Mouse (Mus musculus) embryonic facial prominence, embryonic 12.5 days (tissue): ENCODE results near the gene Gli1. TPM values are rescaled to one million over a fixed set of nuclear protein-coding genes. Genes with fewer than 3 reads are reported as not detected.

Source experiments
- ATAC-seq: fragments of 200-750 bp; cut with Nextera tagmentation; 2 replicates; pipeline ENCODE4 v1.8.0; 2017; ENCODE audit not compliant: insufficient number of reproducible peaks, insufficient read depth, low FRiP score, low TSS enrichment
- H3K27ac ChIP-seq: fragments of 300-500 bp; sonication (generic); 2 replicates; pipeline ENCODE4 v1.5.1; 2016; ENCODE audit warnings: mild to moderate bottlenecking
- H3K27me3 ChIP-seq: fragments of 300-500 bp; sonication (generic); 2 replicates; pipeline ENCODE4 v1.6.1; 2016; ENCODE audit warnings: mild to moderate bottlenecking, moderate library complexity
- H3K36me3 ChIP-seq: fragments of 300-500 bp; sonication (generic); 2 replicates; pipeline ENCODE4 v1.6.1; 2016; ENCODE audit warnings: mild to moderate bottlenecking
- H3K4me1 ChIP-seq: fragments of 300-500 bp; sonication (generic); 2 replicates; pipeline ENCODE4 v1.6.1; 2016
- H3K4me2 ChIP-seq: fragments of 300-500 bp; sonication (generic); replicated peaks from 2 replicates; pipeline ENCODE4 v1.6.1; 2016; ENCODE audit warnings: mild to moderate bottlenecking, moderate library complexity
- H3K4me3 ChIP-seq: fragments of 300-500 bp; sonication (generic); 2 replicates; pipeline ENCODE4 v1.5.1; 2016; ENCODE audit warnings: mild to moderate bottlenecking
- H3K9ac ChIP-seq: fragments of 300-500 bp; sonication (generic); 2 replicates; pipeline ENCODE4 v1.6.1; 2016; ENCODE audit warnings: mild to moderate bottlenecking, moderate library complexity
- H3K9me3 ChIP-seq: fragments of 300-500 bp; sonication (generic); 2 replicates; pipeline ENCODE4 v1.6.1; 2016; ENCODE audit warnings: mild to moderate bottlenecking, moderate library complexity
- WGBS: fragments of 180-500 bp; shearing (Covaris S2); methylation state at CpG from one replicate; pipeline ENCODE4 v1.1.7; 2016; 5-methylcytosine and 5-hydroxymethylcytosine counted together
- polyA plus RNA-seq: library from polyadenylated mRNA; unstranded; fragments of >200 nt; fragmentation: Nextera tagmentation; extraction: Ambion mirVana; gene quantifications from 2 replicates; pipeline ENCODE4 v1.2.1, GENCODE M21; 2016

Gli1 gene
- polyA plus RNA-seq = 15.5 and 16.4 TPM in 2 replicates

DNA sequence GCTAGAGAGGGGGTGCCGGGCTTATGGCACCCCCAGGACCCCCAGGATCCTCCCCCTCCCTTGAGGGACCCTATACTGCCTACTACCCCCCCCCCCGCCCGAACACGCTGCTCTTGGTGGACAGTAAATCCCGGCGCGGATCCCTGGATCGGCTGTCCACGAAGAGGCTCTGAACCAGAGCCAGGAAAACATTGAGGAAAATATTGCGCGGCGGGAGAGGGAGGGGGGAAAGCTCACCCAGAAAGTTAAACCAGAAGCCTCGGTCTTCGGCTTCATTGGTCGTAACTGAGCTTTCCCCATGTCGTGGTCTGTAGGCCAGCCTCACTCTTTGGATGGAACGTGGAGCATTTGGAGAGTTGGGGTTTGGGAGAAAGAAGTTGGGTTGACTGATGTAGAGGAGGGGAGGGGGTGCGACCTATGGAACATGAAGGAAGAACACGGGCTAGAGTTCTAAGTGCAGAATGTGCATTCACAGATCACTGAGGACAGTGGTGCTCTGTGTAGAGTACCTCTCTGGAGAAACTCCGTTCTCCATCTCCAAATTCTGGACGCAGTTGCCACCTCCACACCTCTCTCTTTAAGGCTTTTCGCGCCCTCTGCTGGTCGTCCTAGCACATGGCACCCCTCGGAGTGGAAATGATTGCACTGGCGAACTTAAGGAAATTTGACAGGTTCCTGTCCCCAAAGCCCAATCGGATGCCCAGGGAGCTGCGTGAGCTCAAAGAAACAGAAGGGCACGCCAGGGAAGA lies at the start of gene Gli1:
TSS of gene Gli1 (minus strand) at position 84 of the 749 bp plus-strand sequence.
- peak within 1 kb of the TSS; percentile 52 for H3K4me3 ChIP-seq
- peaks cover 9% of the 10 kb centered on the region; the same call in 1 of the 2 replicates for H3K36me3 ChIP-seq
- ATAC-seq = peak; percentile 42; the same call in 1 of the 2 replicates
- H3K27ac ChIP-seq = peak within 1 kb of the TSS; percentile 95
- peak within 1 kb of the TSS; percentile 90 for H3K4me2 ChIP-seq
- no peaks in the 10 kb centered on the region; the same call in 1 of the 2 replicates for H3K27me3 ChIP-seq
- H3K9me3 ChIP-seq = no peaks in the 10 kb centered on the region
- peaks cover 12% of the 10 kb centered on the region for H3K4me1 ChIP-seq
- H3K9ac ChIP-seq = peak within 1 kb of the TSS; percentile 59
- under 1% methylated on average over 29 of the region's 29 CpGs for WGBS

DNA sequence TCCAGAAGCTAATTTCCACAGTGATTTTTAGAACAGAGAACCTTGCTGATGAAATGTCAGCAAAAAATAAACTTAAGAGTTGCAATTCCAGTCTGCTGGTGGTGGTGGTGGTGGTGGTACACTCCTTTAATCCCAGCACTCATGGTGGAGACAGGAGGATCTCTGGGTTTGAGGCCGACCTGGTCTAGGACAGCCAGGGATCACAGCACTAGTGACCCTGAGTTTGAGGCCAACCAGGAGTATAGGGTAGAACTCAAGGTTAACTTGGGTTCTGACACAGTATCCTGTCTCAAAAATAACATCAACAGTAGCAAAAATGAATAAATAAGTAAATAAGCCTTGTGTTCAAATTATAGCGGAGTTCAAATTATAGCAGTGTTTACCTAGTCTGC lies 40.0 kb upstream of the Gli1 start:
- 55% methylated on average over 2 of the region's 2 CpGs for WGBS

DNA sequence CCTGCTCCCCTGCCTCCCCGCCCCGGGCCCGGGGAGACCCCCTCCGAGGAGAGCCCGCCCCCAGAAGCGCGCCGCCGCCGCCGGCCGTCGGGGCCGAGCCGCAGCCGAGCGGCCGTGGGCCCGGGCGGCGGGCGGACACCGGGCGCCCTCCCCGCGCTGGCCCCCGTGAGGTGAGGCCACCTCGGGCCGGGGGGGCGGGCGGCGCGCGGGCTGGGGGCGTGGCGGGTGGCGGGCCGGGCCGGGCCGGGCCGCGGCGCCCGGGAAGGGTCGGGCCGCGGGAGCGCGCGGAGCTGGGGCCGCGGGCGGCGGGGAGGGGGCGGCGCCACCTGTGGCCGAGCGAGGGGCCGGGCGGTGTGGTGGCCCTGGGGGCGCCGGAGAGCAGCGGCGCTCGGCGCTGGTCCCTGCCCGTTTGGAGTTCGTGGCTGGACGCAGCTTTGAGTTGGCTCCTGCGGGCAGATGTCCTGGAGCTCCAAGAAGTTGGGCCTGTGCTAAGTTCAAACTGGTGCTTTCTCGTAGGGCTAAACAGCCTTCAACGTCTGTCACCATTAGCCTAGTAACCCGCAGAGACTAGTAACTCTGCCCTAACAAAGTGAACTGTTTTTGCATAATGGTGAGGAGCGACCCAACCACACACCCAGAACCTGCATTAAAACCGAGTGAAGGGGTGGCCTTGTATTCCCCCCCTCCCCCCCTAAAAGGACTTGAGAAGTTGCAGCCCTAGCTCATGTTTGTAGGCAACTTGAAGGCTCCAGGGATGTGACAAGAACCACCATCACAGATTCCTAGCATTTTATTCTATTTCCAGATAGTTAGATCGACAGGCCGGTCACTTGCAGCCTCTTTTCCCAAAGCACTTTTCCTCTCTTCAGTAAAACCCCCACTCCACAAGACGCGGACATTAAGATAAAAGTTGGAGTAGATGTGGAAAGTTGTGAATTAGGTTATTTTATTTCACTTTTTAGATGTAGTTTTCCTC lies 39.3 kb upstream of the Gli1 start:
- WGBS = 1% methylated on average over 42 of the region's 79 CpGs
- ATAC-seq = peak; percentile 68
- H3K27me3 ChIP-seq = no peaks in the 10 kb centered on the region

More for the DNA sequence above, 40.0 kb upstream of the Gli1 start:
- H3K27me3 ChIP-seq = no peaks in the 10 kb centered on the region
- peak overlapping the region; percentile 67 for H3K4me3 ChIP-seq
- ATAC-seq = no peak
- peak overlapping the region; percentile 64 for H3K4me2 ChIP-seq
- no peaks in the 10 kb centered on the region for H3K9me3 ChIP-seq
- peaks cover 5% of the 10 kb centered on the region for H3K4me1 ChIP-seq
- H3K36me3 ChIP-seq = no peaks in the 10 kb centered on the region
- peak overlapping the region; percentile 92; the same call in 1 of the 2 replicates for H3K27ac ChIP-seq
- H3K9ac ChIP-seq = peak overlapping the region; percentile 71

DNA sequence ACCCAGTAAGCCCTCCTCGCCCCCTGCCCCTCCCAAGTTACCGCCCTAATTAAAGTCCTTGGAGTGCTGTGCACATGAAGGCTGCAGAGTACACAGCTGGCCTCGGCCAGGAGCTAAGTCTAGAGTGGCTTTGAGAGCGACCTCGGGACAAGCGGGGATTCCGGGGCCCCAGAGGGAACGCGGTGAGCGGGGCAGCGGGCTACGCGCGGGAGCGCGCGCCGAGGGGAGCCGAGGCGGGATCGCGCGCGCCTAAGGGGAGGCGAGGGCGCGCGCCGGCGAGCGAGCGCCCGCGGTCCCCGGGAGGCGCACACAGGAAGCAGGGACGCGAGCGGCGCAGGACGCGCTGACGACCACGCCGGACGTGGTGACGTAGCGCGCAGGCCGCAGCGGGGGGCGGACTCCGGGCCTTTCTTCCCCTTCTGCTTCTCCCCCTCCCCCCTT lies 38.5 kb upstream of the Gli1 start, which contains the start of gene R3hdm2:
TSS of gene R3hdm2 (plus strand) at position 77 of the 441 bp plus-strand sequence.
- ATAC-seq = peak; percentile 95
- 1% methylated on average over 47 of the region's 53 CpGs for WGBS
- Histone ChIP-seq H3K4me1 (peaks cover 5% of the 10 kb centered on the region), H3K4me3 (peak within 1 kb of the TSS; percentile 67), H3K9ac (peak within 1 kb of the TSS; percentile 71), H3K4me2 (peak within 1 kb of the TSS; percentile 64), H3K27me3 (no peaks in the 10 kb centered on the region), H3K36me3 (no peaks in the 10 kb centered on the region), H3K27ac (peak within 1 kb of the TSS; percentile 92), H3K9me3 (no peaks in the 10 kb centered on the region)

More for the DNA sequence above, 39.3 kb upstream of the Gli1 start:
- Histone ChIP-seq H3K4me1 (peaks cover 5% of the 10 kb centered on the region), H3K27ac (peak overlapping the region; percentile 92), H3K9ac (peak overlapping the region; percentile 71), H3K9me3 (no peaks in the 10 kb centered on the region), H3K4me2 (peak overlapping the region; percentile 64), H3K4me3 (peak overlapping the region; percentile 67), H3K36me3 (no peaks in the 10 kb centered on the region)

DNA sequence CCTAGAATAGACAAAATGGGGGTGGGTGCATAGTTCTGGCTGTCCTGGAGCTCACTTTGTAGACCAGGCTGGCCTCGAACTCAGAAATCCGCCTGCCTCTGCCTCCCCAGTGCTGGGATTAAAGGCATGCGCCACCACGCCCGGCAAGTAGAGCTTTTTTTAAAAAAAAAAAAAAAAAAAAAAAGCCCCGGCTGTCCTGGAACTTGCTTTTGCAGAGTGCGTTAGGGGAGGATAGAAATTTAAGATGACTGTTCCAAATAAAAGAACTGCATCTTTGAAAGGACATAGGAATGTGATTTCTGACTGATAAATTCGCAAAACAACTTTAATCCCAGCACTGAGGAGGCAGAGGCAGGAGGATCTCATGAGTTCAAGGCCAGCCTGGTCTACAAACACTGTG lies 37.9 kb upstream of the Gli1 start:
- WGBS = 89% methylated on average over 8 of the region's 8 CpGs
- H3K27ac ChIP-seq = peak overlapping the region; percentile 92
- H3K36me3 ChIP-seq = no peaks in the 10 kb centered on the region
- no peaks in the 10 kb centered on the region for H3K9me3 ChIP-seq
- H3K4me2 ChIP-seq = peak overlapping the region; percentile 55
- peaks cover 5% of the 10 kb centered on the region for H3K4me1 ChIP-seq
- no peak for ATAC-seq
- H3K4me3 ChIP-seq = peak overlapping the region; percentile 67
- peak overlapping the region; percentile 71; the same call in 1 of the 2 replicates for H3K9ac ChIP-seq
- H3K27me3 ChIP-seq = no peaks in the 10 kb centered on the region

DNA sequence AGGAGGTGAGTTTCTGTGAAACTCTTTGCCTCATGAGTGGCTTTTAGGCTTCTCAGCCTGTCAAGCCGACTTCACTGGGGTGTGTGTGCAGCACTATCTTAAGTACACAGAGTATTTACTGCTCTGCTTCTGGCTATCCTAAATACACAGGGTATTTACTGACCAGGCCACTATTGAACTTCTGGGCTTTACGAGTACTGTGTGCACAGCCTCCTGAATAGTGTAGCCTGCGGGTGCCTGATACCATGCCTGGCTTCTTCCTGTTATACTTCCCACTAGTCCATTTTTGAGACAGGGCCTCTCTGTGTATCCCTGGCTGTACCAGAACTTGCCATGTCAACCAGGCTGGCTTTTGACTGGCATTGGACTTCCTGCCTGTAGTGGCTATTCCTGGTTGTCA lies 35.9 kb upstream of the Gli1 start:
- no peaks in the 10 kb centered on the region for H3K27me3 ChIP-seq
- WGBS = 79% methylated on average over 3 of the region's 3 CpGs
- H3K9ac ChIP-seq = no peak overlapping the region
- no peak overlapping the region for H3K4me3 ChIP-seq
- H3K4me2 ChIP-seq = no peak overlapping the region
- H3K9me3 ChIP-seq = no peaks in the 10 kb centered on the region
- no peak overlapping the region for H3K27ac ChIP-seq
- no peak for ATAC-seq
- H3K36me3 ChIP-seq = no peaks in the 10 kb centered on the region
- H3K4me1 ChIP-seq = peaks cover 5% of the 10 kb centered on the region

DNA sequence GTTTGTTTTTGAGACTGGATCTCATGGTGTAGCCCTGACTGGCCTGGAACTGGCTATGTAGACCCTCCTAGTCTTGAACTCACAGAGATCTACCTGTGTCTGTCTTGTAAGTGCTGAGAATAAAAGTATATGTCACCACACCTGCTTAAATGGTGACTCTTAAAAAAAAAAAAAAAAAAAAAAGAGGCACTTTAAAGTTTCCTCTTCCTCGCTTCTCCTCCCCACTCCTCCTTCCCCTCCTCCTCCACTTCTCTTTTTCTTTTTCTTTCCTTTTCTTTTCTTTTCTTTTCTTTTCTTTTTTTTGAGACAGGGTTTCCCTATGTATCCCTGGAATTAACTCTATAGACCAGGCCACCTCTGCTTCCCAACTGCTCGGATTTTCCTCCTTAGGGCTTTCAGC lies 29.2 kb upstream of the Gli1 start:
- Histone ChIP-seq H3K9me3 (no peaks in the 10 kb centered on the region), H3K27me3 (no peaks in the 10 kb centered on the region), H3K27ac (no peak overlapping the region), H3K36me3 (no peaks in the 10 kb centered on the region), H3K4me3 (no peak overlapping the region), H3K9ac (no peak overlapping the region), H3K4me1 (no peaks in the 10 kb centered on the region), H3K4me2 (no peak overlapping the region)
- ATAC-seq = no peak
- 72% methylated on average over 2 of the region's 2 CpGs for WGBS

DNA sequence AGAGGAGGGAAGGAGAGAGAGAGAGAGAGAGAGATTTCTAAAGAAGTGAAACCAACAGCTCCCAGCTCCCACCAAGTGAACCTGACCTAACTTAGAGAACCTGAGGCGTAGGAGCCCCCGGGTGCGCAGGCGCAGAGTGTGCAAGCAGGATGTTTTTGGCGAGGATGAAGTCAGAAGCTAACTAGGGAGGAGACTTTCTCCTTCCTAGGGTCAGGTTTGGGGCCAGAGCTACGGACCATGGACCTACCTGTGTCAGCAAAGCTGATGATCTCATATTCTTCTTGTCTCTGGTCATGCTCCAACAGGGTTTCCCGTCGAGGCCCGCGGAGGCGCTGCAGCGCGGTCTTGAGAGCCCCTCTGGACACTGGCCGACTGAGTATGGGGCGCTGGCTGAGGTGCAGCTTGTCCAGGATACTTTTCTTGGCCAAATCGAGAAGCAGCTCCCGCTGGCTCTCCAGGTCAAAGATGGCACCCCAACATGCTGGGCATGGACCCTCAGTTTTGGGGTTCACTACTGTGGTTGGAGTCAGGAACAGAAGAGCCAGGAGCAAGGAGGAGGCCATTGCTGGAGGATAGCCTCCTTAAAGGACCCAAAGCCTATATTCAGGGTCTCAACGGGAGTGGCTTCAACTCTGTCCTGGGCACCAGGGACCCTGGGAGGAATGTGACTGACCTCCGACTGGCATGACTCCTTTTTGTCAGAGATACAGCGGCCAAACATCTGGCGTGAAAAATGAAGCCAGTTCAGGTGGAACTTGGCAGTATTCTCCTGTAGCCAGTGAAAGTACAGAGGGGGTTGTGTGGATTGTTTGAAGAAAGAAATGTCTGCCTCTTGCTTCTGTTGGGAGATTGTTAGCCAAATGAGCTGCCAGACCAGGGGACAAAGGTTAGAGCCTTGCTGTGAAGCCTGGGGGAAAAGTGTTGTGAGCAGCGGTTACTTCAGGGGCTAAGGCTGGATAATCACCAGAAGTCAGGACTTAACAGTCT lies 28.4 kb upstream of the Gli1 start, which contains the start of gene Inhbc:
TSS of gene Inhbc (minus strand) at position 598 of the 987 bp plus-strand sequence.
- no peak; the same call in 1 of the 2 replicates for ATAC-seq
- H3K4me2 ChIP-seq = no peak within 1 kb of the TSS
- no peak within 1 kb of the TSS for H3K27ac ChIP-seq
- H3K9me3 ChIP-seq = no peaks in the 10 kb centered on the region
- H3K4me3 ChIP-seq = no peak within 1 kb of the TSS
- H3K27me3 ChIP-seq = no peaks in the 10 kb centered on the region
- no peaks in the 10 kb centered on the region for H3K4me1 ChIP-seq
- no peaks in the 10 kb centered on the region for H3K36me3 ChIP-seq
- whole genome bisulfite sequencing = 72% methylated on average over 22 of the region's 22 CpGs
- no peak within 1 kb of the TSS for H3K9ac ChIP-seq

DNA sequence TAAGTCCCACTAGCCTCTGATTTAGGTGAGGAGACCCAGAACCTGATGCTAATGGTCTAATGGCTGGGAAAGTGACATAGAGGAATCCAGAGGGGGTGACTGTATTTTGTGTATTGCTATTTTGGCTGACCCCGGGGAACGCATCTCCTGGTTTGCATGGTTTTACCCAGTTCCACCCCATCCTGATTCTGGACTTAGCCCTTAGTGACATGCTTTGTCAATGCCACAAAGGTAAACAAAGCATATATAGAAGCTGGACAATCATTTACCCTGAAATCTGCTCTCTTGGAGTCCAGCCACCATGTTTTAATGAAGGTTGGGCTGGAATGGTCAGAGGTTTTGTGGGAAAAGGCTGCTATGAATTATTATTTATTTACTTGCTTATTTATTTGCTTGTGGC lies 26.5 kb upstream of the Gli1 start:
- no peak overlapping the region for H3K9ac ChIP-seq
- H3K36me3 ChIP-seq = no peaks in the 10 kb centered on the region
- H3K27ac ChIP-seq = no peak overlapping the region
- no peaks in the 10 kb centered on the region for H3K9me3 ChIP-seq
- no peak for ATAC-seq
- no peaks in the 10 kb centered on the region for H3K4me1 ChIP-seq
- 86% methylated on average over 2 of the region's 2 CpGs for WGBS
- H3K4me3 ChIP-seq = no peak overlapping the region
- no peaks in the 10 kb centered on the region for H3K27me3 ChIP-seq
- H3K4me2 ChIP-seq = no peak overlapping the region

DNA sequence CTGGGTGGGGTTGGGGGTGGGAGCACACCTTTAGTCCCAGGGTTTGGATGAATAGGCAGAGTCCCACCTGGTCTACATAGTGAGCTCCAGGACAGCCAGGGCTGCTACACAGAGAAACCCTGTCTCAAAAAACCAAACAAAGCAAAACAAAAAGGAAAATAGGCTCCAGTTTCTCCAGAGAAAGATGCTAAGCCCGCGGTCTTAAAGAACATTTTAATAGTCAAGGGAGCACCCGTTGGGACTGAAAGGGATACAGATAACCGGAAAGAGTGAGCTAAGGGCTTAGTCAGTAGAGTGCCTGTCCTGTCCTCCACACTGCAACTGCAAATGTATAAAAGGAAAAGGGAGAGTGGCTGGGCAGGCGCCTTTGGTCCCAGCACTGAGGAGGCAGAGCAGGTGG lies 25.3 kb upstream of the Gli1 start:
- Histone ChIP-seq H3K27ac (no peak overlapping the region), H3K36me3 (no peaks in the 10 kb centered on the region), H3K4me2 (no peak overlapping the region), H3K27me3 (no peaks in the 10 kb centered on the region), H3K4me1 (no peaks in the 10 kb centered on the region), H3K9me3 (no peaks in the 10 kb centered on the region), H3K4me3 (no peak overlapping the region), H3K9ac (no peak overlapping the region)
- ATAC-seq = no peak
- 76% methylated on average over 5 of the region's 5 CpGs for WGBS
